Mouse (Mus musculus) lung, adult 2 months (tissue): ENCODE results near the gene Ncbp2.

ENCODE experiments used
- CTCF ChIP-seq: fragments of 200-500 bp; IDR thresholded peaks from 2 replicates; pipeline ENCODE4 v1.5.1; 2011; ENCODE audit warnings: mild to moderate bottlenecking, low read length, control low read depth; ENCODE audit not compliant: insufficient read depth
- POLR2A ChIP-seq: fragments of 200-500 bp; IDR thresholded peaks from 2 replicates; pipeline ENCODE4 v1.6.1; 2011; ENCODE audit warnings: low read depth, mild to moderate bottlenecking, control low read depth, low read length, borderline replicate concordance; ENCODE audit errors: extremely low read depth

GRCm38 (mm10) chr16:31996371-31996770 lies 48.1 kb downstream of the Ncbp2 start:
- TF ChIP-seq CTCF = no peak
- no peak for TF ChIP-seq POLR2A
